Comparison of ENCODE assay signal across 8 mouse cellular contexts in genomic region chr17:81064979-81065311, GRCm38 (mm10). TPM values are rescaled to one million over a fixed set of nuclear protein-coding genes. Genes with fewer than 3 reads are reported as not detected.
DNase-seq lines count a peak whose midpoint lies in the region; ATAC-seq lines count a peak whose summit lies in the region.

Gene Thumpd2 (minus strand): TSS chr17:81065082.

- intact Hi-C loops in left cerebral cortex, postnatal 14 days (cut with DNase I): no loop called here

- peak; percentile 97 for ATAC-seq in intestine, embryonic 14.5 days (replicated peaks; ENCODE audit: low FRiP score, low TSS enrichment, low read depth)

- peaks cover 3% of the 10 kb centered on the region; the same call in 1 of the 2 replicates for H3K4me1 ChIP-seq in intestine, embryonic 14.5 days (replicated peaks; ENCODE audit: control insufficient read depth, insufficient read depth, low read length)

- peak within 1 kb of the TSS; percentile 60 for H3K4me3 ChIP-seq in intestine, embryonic 14.5 days (ENCODE audit: low read depth, low read length)

- H3K27me3 ChIP-seq in intestine, embryonic 14.5 days (replicated peaks; ENCODE audit: control insufficient read depth, insufficient read depth, low read length): no peaks in the 10 kb centered on the region

- no peaks in the 10 kb centered on the region; the same call in 1 of the 2 replicates for H3K9me3 ChIP-seq in intestine, embryonic 14.5 days (ENCODE audit: control insufficient read depth, low read length)

- H3K9ac ChIP-seq in intestine, embryonic 14.5 days (ENCODE audit: low read length): peak within 1 kb of the TSS; percentile 76

- DNase-seq in adrenal gland, adult 18-20 months (ENCODE audit: low spot score in 2 of 2): peak; percentile 86 to 90
- DNase-seq in embryo, embryonic 11 days: peak; percentile 98
- peak; percentile 82 for DNase-seq in gastrocnemius, postnatal 25 days
- peak; percentile 95 for DNase-seq in intestine, embryonic 14.5 days (ENCODE audit: low spot score)
- DNase-seq in left cerebral cortex, postnatal 14 days (ENCODE audit: low spot score in 2 of 2): peak; percentile 92 to 94
- peak; percentile 96 for DNase-seq in mesoderm, embryonic 11.5 days (ENCODE audit: low read depth, low spot score)
- peak; percentile 77 to 78 for DNase-seq in right cerebral cortex, postnatal 36 days (ENCODE audit: low spot score in 2 of 2)
- DNase-seq in yolk sac, embryonic 10.5 days (ENCODE audit: low spot score): no peak

- H3K27ac ChIP-seq in intestine, embryonic 14.5 days (ENCODE audit: low read depth): peak within 1 kb of the TSS; percentile 52

- 2% methylated on average over 29 of the region's 29 CpGs for WGBS in intestine, embryonic 14.5 days

- H3K4me2 ChIP-seq in intestine, embryonic 14.5 days (ENCODE audit: low read length): peak within 1 kb of the TSS; percentile 56

- H3K36me3 ChIP-seq in intestine, embryonic 14.5 days (ENCODE audit: control insufficient read depth, insufficient read depth, low read length): no peaks in the 10 kb centered on the region

RNA-seq across cellular contexts. Expression of gene Thumpd2, which starts in this region (rescaled TPM):
- total RNA-seq in adrenal gland, adult 18-20 months (2021): 1 to 10 TPM; 4.4 to 5.4 TPM
- 1 to 10 TPM; 2.9 to 3.4 TPM for total RNA-seq in gastrocnemius, postnatal 25 days (2021)
- 15.1 and 19.2 TPM in 2 replicates for polyA plus RNA-seq in intestine, embryonic 14.5 days (2014; fragmentation: Nextera tagmentation; extraction: Ambion mirVana)
- total RNA-seq in left cerebral cortex, postnatal 14 days (2021): 1 to 10 TPM; 4.2 to 6.1 TPM
